Mouse (Mus musculus): Measurements from ENCODE around the gene Fam166b. TPM values are rescaled to one million over a fixed set of nuclear protein-coding genes. Genes with fewer than 3 reads are reported as not detected.

Fam166b gene
- total and polyA plus RNA-seq, 3 experiments = not detected

- Histone ChIP-seq H3K9me3 (replicated peaks; ENCODE audit: low read length) (peaks cover 2% of the 10 kb centered on the region), H3K9ac (ENCODE audit: insufficient read depth, low read depth) (no peak overlapping the region), H3K79me2 (replicated peaks; ENCODE audit: control insufficient read depth, extremely low read depth, insufficient read depth, poor library complexity, severe bottlenecking) (no peaks in the 10 kb centered on the region), H3K4me3 (replicated peaks in 1 of 3; ENCODE audit: low read depth in 2 of 3, low read length in 2 of 3, poor library complexity in 1 of 3) (no peak overlapping the region), H3K27ac (ENCODE audit: insufficient read depth, low read depth) (no peak overlapping the region), H3K4me1 (ENCODE audit: control insufficient read depth in 1 of 2, insufficient read depth in 2 of 2) (peaks cover 4 to 5% of the 10 kb centered on the region in 2 experiments; a peak in 2 of 4 replicates), H3K36me3 (replicated peaks in 1 of 2; ENCODE audit: control insufficient read depth in 1 of 2, insufficient read depth in 1 of 2, low read length in 1 of 2) (no peaks in the 10 kb centered on the region), H3K27me3 (replicated peaks) (no peaks in the 10 kb centered on the region), H3K4me2 (ENCODE audit: insufficient read depth, low read depth, poor library complexity, severe bottlenecking) (no peak overlapping the region)
- dilution Hi-C loops (cut with MboI; ENCODE audit: extremely low pct_ligation_motif_present, extremely low pct_unique_long_range_greater_than_20kb, low sequenced_read_pairs) (no loop called here), in situ Hi-C loops (cut with MboI; ENCODE audit: low pct_ligation_motif_present, low pct_unique_long_range_greater_than_20kb, low sequenced_read_pairs) (no loop called here)
- no peak for DNase-seq (ENCODE audit: extremely low read depth)
- no peak for TF ChIP-seq ZMIZ1 (IDR thresholded peaks at IDR 0.05; ENCODE audit: low read depth, low read length)
- TF ChIP-seq SMC3 (IDR thresholded peaks at IDR 0.05; ENCODE audit: low read depth, low read length) = no peak
- TF ChIP-seq POLR2A (IDR thresholded peaks at IDR 0.05; ENCODE audit: low read depth, low read length) = no peak
- no peak for TF ChIP-seq JUND (conservative IDR thresholded peaks at IDR 0.05; ENCODE audit: low read depth, low read length)
- no peak for TF ChIP-seq USF2 (conservative IDR thresholded peaks at IDR 0.05; ENCODE audit: low read depth, low read length)
- TF ChIP-seq KAT2A (IDR thresholded peaks at IDR 0.05; ENCODE audit: insufficient replicate concordance, low read length) = no peak
- TF ChIP-seq MAZ (IDR thresholded peaks at IDR 0.05; ENCODE audit: low read depth, low read length) = no peak
- no peak for TF ChIP-seq GABPA (IDR thresholded peaks at IDR 0.05; ENCODE audit: insufficient replicate concordance, low read depth, low read length)
- no peak for TF ChIP-seq TBP (conservative IDR thresholded peaks at IDR 0.05; ENCODE audit: low read depth, low read length)
- no peak for TF ChIP-seq MEF2A (IDR thresholded peaks at IDR 0.05; ENCODE audit: borderline replicate concordance, low read depth, low read length)
- TF ChIP-seq MXI1 (IDR thresholded peaks at IDR 0.05; ENCODE audit: low read depth, low read length) = no peak
- TF ChIP-seq ZNF384 (IDR thresholded peaks at IDR 0.05; ENCODE audit: low read depth, low read length) = no peak
- no peak for TF ChIP-seq BHLHE40 (IDR thresholded peaks at IDR 0.05; ENCODE audit: low read depth, low read length)
- TF ChIP-seq CHD1 (IDR thresholded peaks at IDR 0.05; ENCODE audit: low read depth, low read length) = no peak
- TF ChIP-seq MAX (IDR thresholded peaks at IDR 0.05; ENCODE audit: low read length) = no peak
- TF ChIP-seq E2F4 (IDR thresholded peaks at IDR 0.05; ENCODE audit: insufficient replicate concordance, low read depth, low read length) = no peak
- TF ChIP-seq POLR2AphosphoS2 (IDR thresholded peaks at IDR 0.05; ENCODE audit: low read depth, low read length) = no peak
These were observed 42.0 kb downstream of the Fam166b start for GRCm38 (mm10) chr4:43386932-43387331.

- no peak for DNase-seq (ENCODE audit: extremely low read depth)
- dilution Hi-C loops (cut with MboI; ENCODE audit: extremely low pct_ligation_motif_present, extremely low pct_unique_long_range_greater_than_20kb, low sequenced_read_pairs) = no loop called here
- Histone ChIP-seq H3K27ac (ENCODE audit: insufficient read depth, low read depth) (no peak overlapping the region), H3K9me3 (replicated peaks; ENCODE audit: low read length) (peaks cover 3% of the 10 kb centered on the region), H3K4me1 (ENCODE audit: control insufficient read depth in 1 of 2, insufficient read depth in 2 of 2) (peaks cover 0 to 3% of the 10 kb centered on the region in 2 experiments; a peak in 1 of 4 replicates), H3K4me3 (replicated peaks in 1 of 3; ENCODE audit: low read depth in 2 of 3, low read length in 2 of 3, poor library complexity in 1 of 3) (no peak overlapping the region), H3K79me2 (replicated peaks; ENCODE audit: control insufficient read depth, extremely low read depth, insufficient read depth, poor library complexity, severe bottlenecking) (no peaks in the 10 kb centered on the region), H3K4me2 (ENCODE audit: insufficient read depth, low read depth, poor library complexity, severe bottlenecking) (no peak overlapping the region), H3K9ac (ENCODE audit: insufficient read depth, low read depth) (no peak overlapping the region), H3K27me3 (replicated peaks) (peaks cover 5% of the 10 kb centered on the region), H3K36me3 (replicated peaks in 1 of 2; ENCODE audit: control insufficient read depth in 1 of 2, insufficient read depth in 1 of 2, low read length in 1 of 2) (no peaks in the 10 kb centered on the region)
- TF ChIP-seq JUN (IDR thresholded peaks at IDR 0.05; ENCODE audit: insufficient read depth, low read depth, low read length) (no peak), NELFE (IDR thresholded peaks at IDR 0.05; ENCODE audit: low read depth, low read length) (no peak), HCFC1 (IDR thresholded peaks at IDR 0.05; ENCODE audit: low read depth, low read length) (no peak), UBTF (IDR thresholded peaks at IDR 0.05; ENCODE audit: low read depth, low read length) (no peak), KAT2A (IDR thresholded peaks at IDR 0.05; ENCODE audit: insufficient replicate concordance, low read length) (no peak), POLR2A (IDR thresholded peaks at IDR 0.05; ENCODE audit: low read depth, low read length) (no peak)
- in situ Hi-C loops (cut with MboI; ENCODE audit: low pct_ligation_motif_present, low pct_unique_long_range_greater_than_20kb, low sequenced_read_pairs) = no loop called here
These were observed 44.4 kb downstream of the Fam166b start for GRCm38 (mm10) chr4:43384541-43384940.
